Mouse (Mus musculus): ENCODE data around the gene Fbxo24. TPM values are rescaled to one million over a fixed set of nuclear protein-coding genes. Genes with fewer than 3 reads are reported as not detected.

The Fbxo24 gene
- polyA plus RNA-seq, 1 experiment from 2014 or later = 0.25 TPM

- Histone ChIP-seq H3K4me2 (replicated peaks) (no peak overlapping the region), H3K27me3 (peaks cover 3% of the 10 kb centered on the region; the same call in 1 of the 2 replicates), H3K9me3 (replicated peaks) (no peaks in the 10 kb centered on the region), H3K36me3 (no peaks in the 10 kb centered on the region; the same call in 1 of the 2 replicates), H3K4me1 (peaks cover 3% of the 10 kb centered on the region; the same call in 1 of the 2 replicates), H3K27ac (no peak overlapping the region), H3K4me3 (no peak overlapping the region), H3K9ac (no peak overlapping the region)
- WGBS = 78% methylated on average over 12 of the region's 12 CpGs
- no peak for ATAC-seq (ENCODE audit: low FRiP score)
These were observed 59.8 kb downstream of the Fbxo24 start for GRCm38 (mm10) chr5:137569031-137569430.

GRCm38 (mm10) chr5:137568223-137568798, 60.5 kb downstream of the Fbxo24 start:
- peaks cover 3% of the 10 kb centered on the region; the same call in 1 of the 2 replicates for H3K4me1 ChIP-seq
- H3K27me3 ChIP-seq = no peaks in the 10 kb centered on the region
- H3K4me2 ChIP-seq (replicated peaks) = no peak overlapping the region
- H3K9ac ChIP-seq = no peak overlapping the region
- H3K9me3 ChIP-seq (replicated peaks) = no peaks in the 10 kb centered on the region
- H3K27ac ChIP-seq = no peak overlapping the region
- WGBS = 81% methylated on average over 8 of the region's 8 CpGs
- ATAC-seq (ENCODE audit: low FRiP score) = no peak
- H3K4me3 ChIP-seq = no peak overlapping the region
- H3K36me3 ChIP-seq = no peaks in the 10 kb centered on the region; the same call in 1 of the 2 replicates

GRCm38 (mm10) chr5:137566416-137566815, 62.4 kb downstream of the Fbxo24 start:
- Histone ChIP-seq H3K36me3 (no peaks in the 10 kb centered on the region; the same call in 1 of the 2 replicates), H3K4me3 (no peak overlapping the region), H3K9me3 (replicated peaks) (no peaks in the 10 kb centered on the region), H3K4me1 (peaks cover 3% of the 10 kb centered on the region; the same call in 1 of the 2 replicates), H3K27me3 (0 out of 2 replicates have a peak, but pooled peaks cover 3% of the 10 kb centered on the region), H3K27ac (no peak overlapping the region), H3K4me2 (replicated peaks) (no peak overlapping the region), H3K9ac (no peak overlapping the region)
- ATAC-seq (ENCODE audit: low FRiP score) = no peak
- WGBS = 96% methylated on average over 5 of the region's 5 CpGs

GRCm38 (mm10) chr5:137565744-137566143, 63.1 kb downstream of the Fbxo24 start:
- no peaks in the 10 kb centered on the region for H3K9me3 ChIP-seq (replicated peaks)
- H3K4me2 ChIP-seq (replicated peaks) = no peak overlapping the region
- 68% methylated on average over 6 of the region's 6 CpGs for WGBS
- no peak overlapping the region for H3K4me3 ChIP-seq
- H3K4me1 ChIP-seq = peaks cover 3% of the 10 kb centered on the region; the same call in 1 of the 2 replicates
- no peak overlapping the region for H3K27ac ChIP-seq
- H3K9ac ChIP-seq = no peak overlapping the region
- ATAC-seq (ENCODE audit: low FRiP score) = no peak
- 0 out of 2 replicates have a peak, but pooled peaks cover 3% of the 10 kb centered on the region for H3K27me3 ChIP-seq
- H3K36me3 ChIP-seq = no peaks in the 10 kb centered on the region; the same call in 1 of the 2 replicates

- Histone ChIP-seq H3K27ac (no peak overlapping the region), H3K27me3 (0 out of 2 replicates have a peak, but pooled peaks cover 3% of the 10 kb centered on the region), H3K4me2 (replicated peaks) (no peak overlapping the region), H3K4me1 (peaks cover 3% of the 10 kb centered on the region; the same call in 1 of the 2 replicates), H3K9me3 (replicated peaks) (no peaks in the 10 kb centered on the region), H3K4me3 (no peak overlapping the region), H3K9ac (no peak overlapping the region; the same call in 1 of the 2 replicates), H3K36me3 (no peaks in the 10 kb centered on the region; the same call in 1 of the 2 replicates)
- WGBS = 75% methylated on average over 10 of the region's 10 CpGs
- no peak for ATAC-seq (ENCODE audit: low FRiP score)
These were observed 65.8 kb downstream of the Fbxo24 start for GRCm38 (mm10) chr5:137562965-137563364.

Other genes with a start within 250 kb of the Fbxo24 start
- gene Zan, start 151.9 kb downstream of the Fbxo24 start, polyA plus RNA-seq (2016; fragmentation: Nextera tagmentation; extraction: Ambion mirVana) = 0.09 and 0.15 TPM in 2 replicates
- 60.7 and 61.3 TPM in 2 replicates for gene Pop7, start 126.5 kb downstream of the Fbxo24 start, polyA plus RNA-seq (2016; fragmentation: Nextera tagmentation; extraction: Ambion mirVana)
- gene Gigyf1, start 110.5 kb downstream of the Fbxo24 start, polyA plus RNA-seq (2016; fragmentation: Nextera tagmentation; extraction: Ambion mirVana) = 17.9 and 19.0 TPM in 2 replicates
- not detected in 2 replicates for gene Epo, start 95.8 kb downstream of the Fbxo24 start, polyA plus RNA-seq (2016; fragmentation: Nextera tagmentation; extraction: Ambion mirVana)
- 466 and 467 TPM in 2 replicates for gene Gnb2, start 95.5 kb downstream of the Fbxo24 start, polyA plus RNA-seq (2016; fragmentation: Nextera tagmentation; extraction: Ambion mirVana)
- gene Actl6b, start 75.5 kb downstream of the Fbxo24 start, polyA plus RNA-seq (2016; fragmentation: Nextera tagmentation; extraction: Ambion mirVana) = 103 and 108 TPM in 2 replicates
- 3.3 and 3.4 TPM in 2 replicates for gene Tfr2, start 59.2 kb downstream of the Fbxo24 start, polyA plus RNA-seq (2016; fragmentation: Nextera tagmentation; extraction: Ambion mirVana)
- gene Mospd3, start 27.9 kb downstream of the Fbxo24 start, polyA plus RNA-seq (2016; fragmentation: Nextera tagmentation; extraction: Ambion mirVana) = 38.7 and 40.0 TPM in 2 replicates
- gene Pcolce, start 15.2 kb downstream of the Fbxo24 start, polyA plus RNA-seq (2016; fragmentation: Nextera tagmentation; extraction: Ambion mirVana) = 66.6 and 82.5 TPM in 2 replicates
- gene Lrch4, start 119 bp upstream of the Fbxo24 start, polyA plus RNA-seq (2016; fragmentation: Nextera tagmentation; extraction: Ambion mirVana) = 32.4 and 34.3 TPM in 2 replicates
- gene Gm20605, start 173 bp upstream of the Fbxo24 start, polyA plus RNA-seq (2016; fragmentation: Nextera tagmentation; extraction: Ambion mirVana) = 8.3 and 10.8 TPM in 2 replicates
- gene Sap25, start 12.3 kb upstream of the Fbxo24 start, polyA plus RNA-seq (2016; fragmentation: Nextera tagmentation; extraction: Ambion mirVana) = 7.6 and 8.0 TPM in 2 replicates
- 0.10 and 0.22 TPM in 2 replicates for gene Irs3, start 16.7 kb upstream of the Fbxo24 start, polyA plus RNA-seq (2016; fragmentation: Nextera tagmentation; extraction: Ambion mirVana)
- 21.2 and 22.4 TPM in 2 replicates for gene Agfg2, start 55.7 kb upstream of the Fbxo24 start, polyA plus RNA-seq (2016; fragmentation: Nextera tagmentation; extraction: Ambion mirVana)
- gene Nyap1, start 112.6 kb upstream of the Fbxo24 start, polyA plus RNA-seq (2016; fragmentation: Nextera tagmentation; extraction: Ambion mirVana) = 20.9 and 22.2 TPM in 2 replicates
- gene Tsc22d4, start 116.7 kb upstream of the Fbxo24 start, polyA plus RNA-seq (2016; fragmentation: Nextera tagmentation; extraction: Ambion mirVana) = 81.8 and 82.9 TPM in 2 replicates
- 55.1 and 59.7 TPM in 2 replicates for gene Ppp1r35, start 149.8 kb upstream of the Fbxo24 start, polyA plus RNA-seq (2016; fragmentation: Nextera tagmentation; extraction: Ambion mirVana)
- gene Mepce, start 158.7 kb upstream of the Fbxo24 start, polyA plus RNA-seq (2016; fragmentation: Nextera tagmentation; extraction: Ambion mirVana) = 11.0 and 14.8 TPM in 2 replicates
- 19.5 and 20.1 TPM in 2 replicates for gene Zcwpw1, start 158.8 kb upstream of the Fbxo24 start, polyA plus RNA-seq (2016; fragmentation: Nextera tagmentation; extraction: Ambion mirVana)
- 0.21 and 1.1 TPM in 2 replicates for gene Pilra, start 207.3 kb upstream of the Fbxo24 start, polyA plus RNA-seq (2016; fragmentation: Nextera tagmentation; extraction: Ambion mirVana)
- gene Pilrb1, start 229.1 kb upstream of the Fbxo24 start, polyA plus RNA-seq (2016; fragmentation: Nextera tagmentation; extraction: Ambion mirVana) = not detected in 2 replicates
- gene Pilrb2, start 242.8 kb upstream of the Fbxo24 start, polyA plus RNA-seq (2016; fragmentation: Nextera tagmentation; extraction: Ambion mirVana) = not detected in 2 replicates